In genomic region chr16:44601182-44601581, GRCm38 (mm10) we compare ENCODE assay signal across 11 mouse cellular contexts. TPM values are rescaled to one million over a fixed set of nuclear protein-coding genes. Genes with fewer than 3 reads are reported as not detected.
DNase-seq lines count a peak whose midpoint lies in the region; ATAC-seq and TF ChIP-seq lines count a peak whose summit lies in the region.
"Had no signal": no experiment of that assay in that cellular context is flagged by ENCODE, and none has a peak within 500 bp of the region (broad histone marks: within the 10 kb centered on the region; RNA-seq: fewer than 3 reads in every experiment).

No protein-coding gene starts in this region.

- no peak overlapping the region for H3K4me3 ChIP-seq in intestine, embryonic 15.5 days (replicated peaks)
- H3K4me3 ChIP-seq in intestine, embryonic 16.5 days (ENCODE audit: low read length): no peak overlapping the region
- H3K4me3 ChIP-seq in embryonic facial prominence, embryonic 10.5 days: no peak overlapping the region
- H3K4me3 ChIP-seq in limb, embryonic 14.5 days (replicated peaks; ENCODE audit: low read length): no peak overlapping the region

- H3K4me1 ChIP-seq in intestine, embryonic 15.5 days (replicated peaks): peaks cover 6% of the 10 kb centered on the region; the same call in 1 of the 2 replicates
- H3K4me1 ChIP-seq in intestine, embryonic 16.5 days (ENCODE audit: control insufficient read depth, insufficient read depth, low read length): no peaks in the 10 kb centered on the region; the same call in none of the 2 replicates
- H3K4me1 ChIP-seq in embryonic facial prominence, embryonic 10.5 days: peaks cover 38% of the 10 kb centered on the region
- peaks cover 25% of the 10 kb centered on the region for H3K4me1 ChIP-seq in limb, embryonic 14.5 days (ENCODE audit: control insufficient read depth, insufficient read depth, low read length)

- no peaks in the 10 kb centered on the region for H3K9me3 ChIP-seq in intestine, embryonic 15.5 days
- H3K9me3 ChIP-seq in intestine, embryonic 16.5 days (ENCODE audit: control insufficient read depth, low read length): no peaks in the 10 kb centered on the region
- peaks cover 6% of the 10 kb centered on the region for H3K9me3 ChIP-seq in embryonic facial prominence, embryonic 10.5 days
- no peaks in the 10 kb centered on the region for H3K9me3 ChIP-seq in limb, embryonic 14.5 days (ENCODE audit: control insufficient read depth, low read length)

- H3K4me2 ChIP-seq in intestine, embryonic 15.5 days (replicated peaks): no peak overlapping the region
- no peak overlapping the region for H3K4me2 ChIP-seq in intestine, embryonic 16.5 days (ENCODE audit: low read depth, low read length)
- no peak overlapping the region for H3K4me2 ChIP-seq in limb, embryonic 14.5 days (replicated peaks; ENCODE audit: low read depth, low read length, severe bottlenecking)

- peak; percentile 27; the same call in 1 of the 2 replicates for ATAC-seq in intestine, embryonic 15.5 days
- ATAC-seq in intestine, embryonic 16.5 days: no peak
- no peak for ATAC-seq in limb, embryonic 14.5 days (ENCODE audit: low FRiP score, low read depth)

- no peaks in the 10 kb centered on the region for H3K36me3 ChIP-seq in intestine, embryonic 15.5 days
- H3K36me3 ChIP-seq in intestine, embryonic 16.5 days (ENCODE audit: control insufficient read depth, insufficient read depth, low read length): no peaks in the 10 kb centered on the region
- H3K36me3 ChIP-seq in embryonic facial prominence, embryonic 10.5 days (replicated peaks): no peaks in the 10 kb centered on the region; the same call in 1 of the 2 replicates
- no peaks in the 10 kb centered on the region for H3K36me3 ChIP-seq in limb, embryonic 14.5 days (ENCODE audit: control insufficient read depth, insufficient read depth, low read length)

- peak; percentile 9 for DNase-seq in WW6 (ENCODE audit: low read depth, low spot score)
- DNase-seq in embryonic facial prominence, embryonic 10.5 days (ENCODE audit: low spot score): peak; percentile 53
- DNase-seq in limb, embryonic 14.5 days (ENCODE audit: low spot score): no peak
- DNase-seq in thymus, postnatal 0 days (ENCODE audit: low spot score): no peak
- no peak for DNase-seq in heart, postnatal 36 days
- DNase-seq: cerebellum, postnatal 14 days; kidney, postnatal 4 days; thymus, postnatal 36 days had no signal

- no peak for TF ChIP-seq POLR2A in limb, embryonic 14.5 days (IDR thresholded peaks at IDR 0.05; ENCODE audit: borderline replicate concordance, extremely low read depth, insufficient read depth, insufficient read length)

- no peaks in the 10 kb centered on the region for H3K27me3 ChIP-seq in intestine, embryonic 15.5 days (replicated peaks)
- H3K27me3 ChIP-seq in intestine, embryonic 16.5 days (replicated peaks; ENCODE audit: control insufficient read depth, insufficient read depth, low read length): no peaks in the 10 kb centered on the region
- H3K27me3 ChIP-seq in embryonic facial prominence, embryonic 10.5 days (replicated peaks; ENCODE audit: low read depth, poor library complexity, severe bottlenecking): peaks cover 3% of the 10 kb centered on the region; the same call in 1 of the 2 replicates
- no peaks in the 10 kb centered on the region for H3K27me3 ChIP-seq in limb, embryonic 14.5 days (ENCODE audit: control insufficient read depth, insufficient read depth, low read length)
- H3K27me3 ChIP-seq: CH12.LX had no signal

- intact Hi-C loops in heart, postnatal 36 days (cut with DNase I): no loop called here

- 62% methylated on average over 2 of the region's 2 CpGs for WGBS in intestine, embryonic 15.5 days
- 40% methylated on average over 2 of the region's 2 CpGs for WGBS in intestine, embryonic 16.5 days
- WGBS in embryonic facial prominence, embryonic 10.5 days: 8% methylated on average over 2 of the region's 2 CpGs
- 31% methylated on average over 2 of the region's 2 CpGs for WGBS in limb, embryonic 14.5 days

- H3K9ac ChIP-seq in intestine, embryonic 15.5 days: no peak overlapping the region
- H3K9ac ChIP-seq in intestine, embryonic 16.5 days (ENCODE audit: low read depth, low read length): no peak overlapping the region
- H3K9ac ChIP-seq in limb, embryonic 14.5 days (ENCODE audit: low read depth, low read length, severe bottlenecking): no peak overlapping the region

- no peak overlapping the region for H3K27ac ChIP-seq in intestine, embryonic 15.5 days
- no peak overlapping the region for H3K27ac ChIP-seq in intestine, embryonic 16.5 days (ENCODE audit: low read length)
- peak overlapping the region; percentile 76 for H3K27ac ChIP-seq in embryonic facial prominence, embryonic 10.5 days (replicated peaks)
- H3K27ac ChIP-seq in limb, embryonic 14.5 days (replicated peaks; ENCODE audit: low read depth, low read length): peak overlapping the region; percentile 26; the same call in 1 of the 2 replicates

RNA-seq across cellular contexts. Expression of gene Boc, which starts 42.5 kb away (rescaled TPM):
- polyA plus RNA-seq in intestine, embryonic 15.5 days (2015; fragmentation: Nextera tagmentation; extraction: Ambion mirVana): 9.8 and 10.3 TPM in 2 replicates
- polyA plus RNA-seq in intestine, embryonic 16.5 days (2015; fragmentation: Nextera tagmentation; extraction: Ambion mirVana): 8.3 and 8.8 TPM in 2 replicates
- 14.2 and 14.3 TPM in 2 replicates for polyA plus RNA-seq in embryonic facial prominence, embryonic 10.5 days (2016; fragmentation: Nextera tagmentation; extraction: Ambion mirVana)
- polyA plus RNA-seq in limb, embryonic 14.5 days (2012; rRNA removed): 91.4 and 121 TPM in 2 replicates
- polyA plus RNA-seq in limb, embryonic 14.5 days (2014; fragmentation: Nextera tagmentation; extraction: Ambion mirVana): 59.8 and 72.3 TPM in 2 replicates
- polyA plus RNA-seq in thymus, postnatal 0 days (2015; fragmentation: Nextera tagmentation; extraction: Ambion mirVana): 4.4 and 4.5 TPM in 2 replicates
- 1 to 10 TPM; 4.8 to 5.9 TPM for total RNA-seq in heart, postnatal 36 days (2021)

Comparison
In these comparisons a context has a peak if more than half of its experiments do, and no peak if none do; other contexts are left out.
1. H3K27ac ChIP-seq: peak in embryonic facial prominence, embryonic 10.5 days (single experiment) and limb, embryonic 14.5 days (single experiment); none in intestine, embryonic 15.5 days (single experiment) and intestine, embryonic 16.5 days (single experiment).
2. DNase-seq: peak in WW6 (single experiment) and embryonic facial prominence, embryonic 10.5 days (single experiment); none in limb, embryonic 14.5 days (single experiment), thymus, postnatal 0 days (single experiment) and heart, postnatal 36 days (0 of 2).